Mouse (Mus musculus): ENCODE results near the gene Tfeb. TPM values are rescaled to one million over a fixed set of nuclear protein-coding genes. Genes with fewer than 3 reads are reported as not detected.

The Tfeb gene
- polyA plus RNA-seq, 2 experiments = 10.6 to 12.2 TPM

DNA sequence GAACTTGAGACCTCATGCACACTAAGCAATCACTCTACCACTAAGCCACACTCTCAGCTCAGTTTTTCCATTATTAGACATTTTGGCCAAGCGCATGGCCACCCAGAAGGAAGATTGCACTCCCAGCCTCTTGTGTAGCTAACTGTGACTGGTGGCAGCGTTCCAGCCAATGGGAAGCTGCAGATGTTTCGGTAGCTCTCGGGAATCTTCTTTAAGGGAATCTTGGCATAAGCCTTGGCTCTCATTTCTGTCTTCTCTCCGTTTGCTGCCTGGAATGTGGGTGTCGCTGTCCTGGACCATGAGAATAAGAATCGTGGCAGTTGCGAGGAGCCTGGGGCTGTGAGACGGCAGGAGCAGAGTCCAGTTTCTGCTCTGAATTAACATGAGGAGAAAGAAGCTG, 69.4 kb downstream of the Tfeb start:
- Histone ChIP-seq H3K9ac (ENCODE audit: low read depth, low read length, severe bottlenecking) (no peak overlapping the region), H3K9me3 (ENCODE audit: control insufficient read depth, low read length) (no peaks in the 10 kb centered on the region), H3K4me3 (replicated peaks; ENCODE audit: low read length) (no peak overlapping the region), H3K27me3 (ENCODE audit: control insufficient read depth, insufficient read depth, low read length) (no peaks in the 10 kb centered on the region), H3K27ac (replicated peaks; ENCODE audit: low read depth, low read length) (no peak overlapping the region), H3K36me3 (ENCODE audit: control insufficient read depth, insufficient read depth, low read length) (no peaks in the 10 kb centered on the region), H3K4me2 (replicated peaks; ENCODE audit: low read depth, low read length, severe bottlenecking) (no peak overlapping the region), H3K4me1 (ENCODE audit: control insufficient read depth, insufficient read depth, low read length) (peaks cover 2% of the 10 kb centered on the region; the same call in 1 of the 2 replicates)
- no peak for TF ChIP-seq POLR2A (IDR thresholded peaks at IDR 0.05; ENCODE audit: borderline replicate concordance, extremely low read depth, insufficient read depth, insufficient read length)
- 42% methylated on average over 9 of the region's 9 CpGs for WGBS
- ATAC-seq (ENCODE audit: low FRiP score, low read depth) (no peak), DNase-seq (ENCODE audit: low spot score) (peak; percentile 65)

GRCm38 (mm10) chr17:47811265-47811800, 74.5 kb downstream of the Tfeb start:
- no peak overlapping the region for H3K4me2 ChIP-seq (replicated peaks; ENCODE audit: low read depth, low read length, severe bottlenecking)
- TF ChIP-seq POLR2A (IDR thresholded peaks at IDR 0.05; ENCODE audit: borderline replicate concordance, extremely low read depth, insufficient read depth, insufficient read length) = no peak
- H3K4me1 ChIP-seq (ENCODE audit: control insufficient read depth, insufficient read depth, low read length) = peaks cover 33% of the 10 kb centered on the region
- H3K4me3 ChIP-seq (replicated peaks; ENCODE audit: low read length) = no peak overlapping the region
- no peaks in the 10 kb centered on the region for H3K9me3 ChIP-seq (ENCODE audit: control insufficient read depth, low read length)
- H3K27me3 ChIP-seq (ENCODE audit: control insufficient read depth, insufficient read depth, low read length) = no peaks in the 10 kb centered on the region
- DNase-seq (ENCODE audit: low spot score) (no peak), ATAC-seq (ENCODE audit: low FRiP score, low read depth) (no peak)
- no peak overlapping the region for H3K27ac ChIP-seq (replicated peaks; ENCODE audit: low read depth, low read length)
- 21% methylated on average over 15 of the region's 15 CpGs for whole genome bisulfite sequencing
- no peak overlapping the region for H3K9ac ChIP-seq (ENCODE audit: low read depth, low read length, severe bottlenecking)
- peaks cover 21% of the 10 kb centered on the region for H3K36me3 ChIP-seq (ENCODE audit: control insufficient read depth, insufficient read depth, low read length)

DNA sequence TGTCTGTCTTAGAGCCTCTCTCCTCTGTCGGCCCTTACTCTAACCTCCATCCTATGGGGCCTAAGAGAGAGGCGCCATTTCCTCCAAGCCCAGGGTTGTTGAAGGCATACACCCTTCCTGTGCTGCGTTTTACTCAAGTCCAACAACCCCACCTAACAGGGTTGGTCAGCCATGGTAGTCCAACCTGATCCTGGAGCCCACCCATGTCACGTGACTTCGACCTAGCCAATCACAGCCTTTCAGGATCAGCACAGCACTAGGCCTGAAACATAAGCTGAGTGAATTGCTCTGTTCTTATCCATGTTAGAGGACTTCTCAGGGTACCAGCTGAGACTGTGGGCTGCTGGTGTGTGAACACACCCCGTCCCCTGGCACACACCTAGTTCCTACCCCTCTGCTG, 75.4 kb downstream of the Tfeb start:
- H3K4me3 ChIP-seq (replicated peaks; ENCODE audit: low read length) = no peak overlapping the region
- peaks cover 24% of the 10 kb centered on the region for H3K36me3 ChIP-seq (ENCODE audit: control insufficient read depth, insufficient read depth, low read length)
- H3K9me3 ChIP-seq (ENCODE audit: control insufficient read depth, low read length) = no peaks in the 10 kb centered on the region
- no peak overlapping the region for H3K9ac ChIP-seq (ENCODE audit: low read depth, low read length, severe bottlenecking)
- DNase-seq (ENCODE audit: low spot score) (no peak), ATAC-seq (ENCODE audit: low FRiP score, low read depth) (no peak)
- WGBS = 85% methylated on average over 6 of the region's 6 CpGs
- no peak overlapping the region for H3K27ac ChIP-seq (replicated peaks; ENCODE audit: low read depth, low read length)
- no peak for TF ChIP-seq POLR2A (IDR thresholded peaks at IDR 0.05; ENCODE audit: borderline replicate concordance, extremely low read depth, insufficient read depth, insufficient read length)
- H3K4me1 ChIP-seq (ENCODE audit: control insufficient read depth, insufficient read depth, low read length) = peaks cover 33% of the 10 kb centered on the region
- no peaks in the 10 kb centered on the region for H3K27me3 ChIP-seq (ENCODE audit: control insufficient read depth, insufficient read depth, low read length)
- H3K4me2 ChIP-seq (replicated peaks; ENCODE audit: low read depth, low read length, severe bottlenecking) = no peak overlapping the region

DNA sequence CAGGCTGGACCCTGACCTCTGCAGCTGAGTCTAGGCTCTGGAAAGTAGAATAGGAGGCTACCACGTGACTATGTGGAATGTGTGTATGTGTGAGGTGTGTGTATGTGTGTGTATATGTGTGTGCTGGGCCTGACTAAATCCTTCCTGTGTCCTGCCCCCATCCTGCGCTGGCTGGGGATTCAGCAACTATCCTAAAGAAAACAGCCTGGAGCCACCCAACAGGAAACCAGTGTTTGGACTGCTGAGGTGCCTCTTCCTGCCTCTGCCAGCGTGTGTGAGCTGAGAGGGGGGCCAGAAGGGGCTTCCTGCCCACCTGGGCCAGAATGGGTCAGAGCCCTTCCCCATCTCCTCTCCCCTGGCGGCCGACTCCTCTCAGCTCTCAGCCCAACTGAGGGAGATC, 76.8 kb downstream of the Tfeb start:
- Histone ChIP-seq H3K36me3 (ENCODE audit: control insufficient read depth, insufficient read depth, low read length) (peaks cover 37% of the 10 kb centered on the region), H3K9me3 (ENCODE audit: control insufficient read depth, low read length) (no peaks in the 10 kb centered on the region), H3K9ac (ENCODE audit: low read depth, low read length, severe bottlenecking) (no peak overlapping the region), H3K4me1 (ENCODE audit: control insufficient read depth, insufficient read depth, low read length) (peaks cover 33% of the 10 kb centered on the region), H3K4me3 (replicated peaks; ENCODE audit: low read length) (no peak overlapping the region), H3K4me2 (replicated peaks; ENCODE audit: low read depth, low read length, severe bottlenecking) (no peak overlapping the region), H3K27me3 (ENCODE audit: control insufficient read depth, insufficient read depth, low read length) (no peaks in the 10 kb centered on the region), H3K27ac (replicated peaks; ENCODE audit: low read depth, low read length) (0 out of 2 replicates have a peak overlapping the region, but pooled peaks have one; percentile 21)
- peak; percentile 42 for DNase-seq (ENCODE audit: low spot score)
- 20% methylated on average over 3 of the region's 5 CpGs for WGBS
- ATAC-seq (ENCODE audit: low FRiP score, low read depth) = peak; percentile 36; the same call in 1 of the 2 replicates
- TF ChIP-seq POLR2A (IDR thresholded peaks at IDR 0.05; ENCODE audit: borderline replicate concordance, extremely low read depth, insufficient read depth, insufficient read length) = no peak

DNA sequence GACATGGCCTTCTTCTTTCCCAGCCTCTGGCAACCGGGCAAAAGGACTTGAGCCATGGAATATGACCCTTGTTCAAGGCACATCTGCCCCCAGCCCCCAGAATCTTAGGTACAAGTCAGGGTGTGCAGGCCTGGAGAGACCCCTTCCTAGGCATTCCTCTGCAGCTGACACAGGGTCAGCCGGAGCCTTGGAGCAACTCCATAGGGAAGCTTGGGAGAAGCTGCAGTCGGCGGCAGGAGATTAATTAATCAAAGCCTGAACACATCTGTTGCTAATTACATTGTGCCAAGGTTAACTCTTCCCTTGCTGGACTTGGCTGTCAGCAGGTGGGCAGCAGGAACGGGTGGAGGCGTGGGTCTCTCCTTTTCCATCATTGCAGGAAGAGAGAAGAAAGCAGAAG, 77.7 kb downstream of the Tfeb start:
- WGBS = 18% methylated on average over 6 of the region's 6 CpGs
- no peaks in the 10 kb centered on the region for H3K27me3 ChIP-seq (ENCODE audit: control insufficient read depth, insufficient read depth, low read length)
- ATAC-seq (ENCODE audit: low FRiP score, low read depth) = no peak

More for the DNA sequence above, 77.7 kb downstream of the Tfeb start:
- no peak for TF ChIP-seq POLR2A (IDR thresholded peaks at IDR 0.05; ENCODE audit: borderline replicate concordance, extremely low read depth, insufficient read depth, insufficient read length)
- peaks cover 33% of the 10 kb centered on the region for H3K4me1 ChIP-seq (ENCODE audit: control insufficient read depth, insufficient read depth, low read length)
- no peak overlapping the region for H3K4me2 ChIP-seq (replicated peaks; ENCODE audit: low read depth, low read length, severe bottlenecking)
- H3K9ac ChIP-seq (ENCODE audit: low read depth, low read length, severe bottlenecking) = no peak overlapping the region
- DNase-seq (ENCODE audit: low spot score) = no peak
- H3K36me3 ChIP-seq (ENCODE audit: control insufficient read depth, insufficient read depth, low read length) = peaks cover 46% of the 10 kb centered on the region
- no peak overlapping the region for H3K4me3 ChIP-seq (replicated peaks; ENCODE audit: low read length)
- H3K9me3 ChIP-seq (ENCODE audit: control insufficient read depth, low read length) = no peaks in the 10 kb centered on the region
- 0 out of 2 replicates have a peak overlapping the region, but pooled peaks have one; percentile 21 for H3K27ac ChIP-seq (replicated peaks; ENCODE audit: low read depth, low read length)
